Mouse (Mus musculus) brown adipose tissue, adult 24 weeks (tissue): ENCODE measurements at regions not wholly inside any gene's neighbourhood (a gene's known extent, or its start where the extent isn't known, plus 50 kb on each side); places are given as distances from the start of the nearest gene placed in this dataset.
"Not testable (repeated sequence)": the region's sequence is repeated elsewhere in the genome, so short reads cannot be mapped to it uniquely, and the experiment has no call there.

Experiments used
- H3K27ac ChIP-seq: fragments of 200-500 bp; replicated peaks from 2 replicates; pipeline ENCODE4 v1.5.1; 2012; ENCODE audit warnings: low read depth, mild to moderate bottlenecking, low read length
- H3K4me1 ChIP-seq: fragments of 200-500 bp; 2 replicates; pipeline ENCODE4 v1.6.1; 2012; ENCODE audit warnings: low read length, mixed read lengths; ENCODE audit not compliant: control insufficient read depth, insufficient read depth, insufficient read length
- H3K4me3 ChIP-seq: fragments of 200-500 bp; 2 replicates; pipeline ENCODE4 v1.5.1; 2012; ENCODE audit warnings: low read depth, mild to moderate bottlenecking, low read length, moderate library complexity; ENCODE audit not compliant: insufficient read depth

DNA sequence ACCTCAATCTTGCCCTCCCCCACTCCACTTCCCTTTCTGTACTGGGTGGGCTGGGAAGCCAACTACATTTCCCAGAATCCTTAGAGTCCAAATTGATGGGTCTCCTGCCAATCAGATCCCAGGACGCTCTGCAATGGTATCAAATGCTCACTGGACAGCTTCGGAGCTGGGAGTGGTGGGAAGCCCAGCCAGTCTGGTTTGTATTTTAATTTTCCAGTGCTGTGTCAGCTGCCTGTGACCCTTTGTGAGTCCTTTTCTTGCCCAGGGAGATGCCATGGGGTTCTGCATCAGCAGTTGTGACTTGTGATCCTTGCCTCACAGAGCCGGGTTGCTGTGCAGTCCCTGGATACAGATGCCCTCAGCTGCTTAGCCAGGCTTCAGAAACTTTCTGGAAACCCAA lies 100.6 kb upstream of the Lemd2 start:
- no peak overlapping the region for H3K4me3 ChIP-seq
- no peaks in the 10 kb centered on the region for H3K4me1 ChIP-seq
- no peak overlapping the region for H3K27ac ChIP-seq

DNA sequence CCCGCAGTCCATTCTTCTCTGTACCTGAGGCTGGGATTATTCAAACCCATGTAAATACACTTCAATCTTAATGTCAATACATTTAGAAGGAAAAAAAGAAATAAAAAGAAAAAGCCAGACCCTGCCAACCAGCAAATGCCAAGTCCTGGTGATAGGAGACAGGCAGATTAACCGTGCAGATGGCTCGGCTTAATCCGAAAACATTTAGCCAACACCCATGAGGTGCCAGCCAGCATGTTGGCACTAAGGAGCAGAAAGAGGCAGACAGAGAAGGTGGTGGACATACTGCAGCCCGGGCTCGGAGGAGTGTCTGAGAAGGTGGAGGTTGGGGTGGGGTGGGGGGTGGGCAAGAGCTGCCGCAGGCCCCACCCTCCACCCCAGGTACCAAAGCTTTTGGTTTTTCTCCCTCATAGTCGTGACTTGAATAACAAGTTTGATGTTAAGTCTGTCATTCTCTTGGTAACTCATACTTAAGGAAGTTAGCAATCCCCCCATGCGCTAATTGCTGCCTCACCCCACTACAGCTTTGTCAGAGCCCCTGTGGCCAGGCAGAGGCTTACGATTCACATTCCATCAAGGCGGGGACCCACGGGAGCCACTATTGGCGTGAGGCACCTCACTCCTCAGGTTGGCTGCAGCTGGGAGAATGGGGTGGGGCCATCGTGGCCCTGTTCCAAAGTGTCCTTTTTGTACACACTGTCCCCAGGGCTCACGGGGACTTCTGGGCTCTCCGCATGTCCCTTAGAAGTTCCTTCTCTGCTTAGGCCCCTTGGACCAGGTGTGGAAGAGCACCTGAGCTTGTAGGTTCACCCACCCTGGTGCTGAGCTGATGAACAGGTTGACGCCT lies 99.6 kb upstream of the Lemd2 start:
- Histone ChIP-seq H3K4me3 (no peak overlapping the region), H3K27ac (no peak overlapping the region), H3K4me1 (no peaks in the 10 kb centered on the region)

DNA sequence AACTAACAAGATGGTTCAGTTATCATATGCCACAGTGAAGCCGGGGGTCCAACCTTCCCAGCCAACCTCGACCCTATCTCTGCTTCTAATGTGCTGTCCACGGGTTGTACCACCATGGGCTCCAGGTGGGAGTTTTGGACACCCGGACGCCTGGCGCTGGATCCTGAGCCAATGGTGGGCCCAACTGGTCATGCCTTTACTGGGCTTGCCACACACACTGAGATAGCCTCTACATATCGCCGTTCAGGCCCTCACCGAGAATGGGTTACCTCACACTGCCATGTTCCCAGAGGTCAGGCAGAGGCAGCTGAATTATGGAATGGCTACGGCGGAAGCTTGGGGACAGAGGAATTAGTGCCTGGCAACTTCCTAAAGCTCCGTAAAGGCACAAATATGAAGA lies 98.8 kb upstream of the Lemd2 start:
- no peaks in the 10 kb centered on the region for H3K4me1 ChIP-seq
- no peak overlapping the region for H3K4me3 ChIP-seq
- no peak overlapping the region for H3K27ac ChIP-seq

DNA sequence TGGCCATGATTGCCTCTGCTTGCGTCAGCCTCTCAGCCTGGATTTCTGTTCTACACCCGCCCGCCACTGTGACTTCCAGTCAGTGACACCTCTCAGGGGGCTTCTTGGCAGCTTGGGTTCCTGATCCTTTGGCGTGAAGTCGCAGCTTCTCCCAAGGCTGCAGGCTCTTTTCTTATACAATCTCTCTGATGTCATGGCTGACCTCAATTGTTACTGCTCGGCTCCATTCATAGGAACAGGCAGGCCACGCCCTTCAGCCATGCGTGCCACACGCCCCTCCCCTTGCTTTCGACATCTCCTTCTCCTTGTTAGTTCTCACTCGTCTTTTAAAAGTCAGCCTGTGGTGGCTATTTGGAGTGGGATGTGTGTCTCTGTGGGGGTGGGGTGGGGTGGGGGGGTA lies 97.1 kb upstream of the Lemd2 start:
- H3K27ac ChIP-seq, result no peak overlapping the region
- no peak overlapping the region for H3K4me3 ChIP-seq
- H3K4me1 ChIP-seq, result no peaks in the 10 kb centered on the region

DNA sequence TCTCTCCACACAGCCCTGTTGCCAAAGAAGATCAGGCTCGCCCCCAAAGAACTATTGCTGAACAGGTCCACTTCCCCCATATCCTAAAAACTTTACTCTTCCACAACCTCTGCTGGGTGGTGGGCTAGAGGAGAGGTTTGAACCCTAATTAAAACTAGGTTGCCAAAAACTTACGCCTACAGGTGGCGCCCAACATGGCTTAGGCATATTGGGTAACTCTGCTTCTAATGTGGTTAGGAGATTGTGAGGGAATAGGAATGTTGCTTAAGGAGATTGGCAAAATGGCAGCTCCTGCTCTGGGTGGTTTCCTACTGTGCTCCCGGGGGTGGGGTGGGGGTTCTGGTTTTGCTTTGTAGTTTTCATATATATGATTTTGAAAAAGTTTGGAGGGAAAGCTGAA lies 95.0 kb upstream of the Lemd2 start:
- H3K4me3 ChIP-seq, result no peak overlapping the region
- no peaks in the 10 kb centered on the region for H3K4me1 ChIP-seq
- no peak overlapping the region for H3K27ac ChIP-seq

DNA sequence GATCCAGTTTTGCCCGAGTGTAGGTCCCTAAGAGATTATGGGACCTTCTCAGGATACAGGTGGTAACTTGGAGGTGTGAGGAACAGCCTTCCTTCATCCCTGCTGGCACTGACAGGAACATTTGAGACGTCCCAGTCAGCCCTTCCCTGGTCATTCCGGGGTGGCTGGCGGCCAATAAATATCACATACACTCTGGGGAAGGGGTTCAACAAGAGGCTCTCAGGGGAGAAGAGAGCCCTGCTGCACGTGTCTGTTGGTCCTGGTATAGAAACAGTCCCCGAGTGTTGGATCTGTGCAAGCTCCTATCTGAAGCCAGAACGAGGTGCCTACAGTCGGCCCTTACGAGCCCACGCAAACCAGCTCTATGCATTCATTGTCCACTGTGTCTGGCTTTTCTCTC lies 94.1 kb upstream of the Lemd2 start:
- Histone ChIP-seq H3K27ac (no peak overlapping the region), H3K4me3 (no peak overlapping the region), H3K4me1 (no peaks in the 10 kb centered on the region)

DNA sequence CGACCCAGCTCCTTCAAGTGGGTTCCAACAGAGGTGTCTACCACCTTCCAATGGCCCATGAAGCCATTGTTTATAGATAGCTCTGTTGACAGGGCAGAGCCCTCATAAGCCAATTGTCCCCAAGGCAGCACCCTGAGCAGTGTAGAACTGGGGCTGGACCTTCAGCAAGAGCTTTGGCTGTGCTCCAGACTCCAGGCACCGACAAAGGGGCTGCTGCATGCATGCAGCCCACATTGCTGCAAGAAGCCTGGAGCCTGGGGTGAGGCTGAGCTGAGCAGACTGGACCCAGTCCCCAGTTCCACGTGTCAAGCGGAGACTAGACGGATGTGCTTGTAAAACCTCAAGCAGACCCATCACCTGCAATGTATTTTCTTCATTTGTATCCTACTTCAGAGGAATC lies 91.9 kb upstream of the Lemd2 start:
- H3K27ac ChIP-seq, result no peak overlapping the region
- H3K4me3 ChIP-seq, result no peak overlapping the region
- no peaks in the 10 kb centered on the region for H3K4me1 ChIP-seq

DNA sequence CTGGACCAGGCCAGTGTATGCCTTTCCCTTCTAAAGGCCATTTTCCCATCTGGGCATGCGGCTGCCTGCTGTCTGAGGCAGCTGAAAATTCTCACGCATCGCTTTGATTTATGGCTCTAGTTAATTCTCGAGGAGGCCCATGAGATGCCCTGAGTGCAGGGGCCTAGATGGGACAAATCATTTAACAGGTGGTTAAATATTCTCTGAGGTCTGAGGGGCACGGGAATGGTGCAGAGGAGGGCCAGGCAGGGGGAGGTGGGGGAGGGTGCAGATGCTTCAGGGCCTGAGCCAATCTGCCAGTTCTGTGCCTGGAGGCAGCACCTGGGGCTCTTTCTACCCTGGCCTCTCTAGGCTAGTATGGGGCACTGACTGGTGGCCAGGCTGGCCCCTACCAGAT lies 89.9 kb upstream of the Lemd2 start:
- Histone ChIP-seq H3K4me1 (no peaks in the 10 kb centered on the region), H3K27ac (no peak overlapping the region)

DNA sequence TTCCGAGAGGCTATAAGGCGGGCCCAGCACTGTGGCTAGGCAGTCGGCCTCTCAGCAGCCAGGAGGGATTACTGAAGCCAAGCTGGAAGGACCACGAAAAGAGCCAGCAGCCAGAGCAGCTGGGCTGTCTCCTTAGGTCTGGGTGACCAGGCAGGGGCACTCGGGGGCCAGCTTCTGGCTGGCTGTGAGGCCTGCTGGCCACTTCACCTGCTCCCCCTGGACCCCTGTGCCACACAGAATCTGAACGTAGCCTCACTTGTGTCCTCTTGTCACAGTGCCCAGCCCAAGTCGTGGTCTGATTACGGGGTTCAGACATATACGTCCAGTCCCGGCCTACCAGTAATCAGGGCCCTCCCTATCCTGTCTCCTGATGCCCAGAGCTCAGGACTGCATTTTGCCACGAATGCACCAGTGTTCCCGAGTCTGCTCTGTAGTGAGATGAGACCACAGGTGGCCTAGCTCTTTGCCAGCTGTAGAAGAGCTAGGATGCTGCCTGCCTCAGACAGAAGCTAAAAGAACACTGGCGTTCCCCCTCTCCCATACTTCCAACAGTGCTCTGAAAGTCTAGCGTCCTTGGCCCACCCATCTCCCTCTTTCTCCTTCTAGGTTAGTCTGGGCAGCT lies 89.4 kb upstream of the Lemd2 start:
- H3K27ac ChIP-seq, result no peak overlapping the region
- no peak overlapping the region for H3K4me3 ChIP-seq
- H3K4me1 ChIP-seq, result no peaks in the 10 kb centered on the region

More for the DNA sequence above, 89.9 kb upstream of the Lemd2 start:
- H3K4me3 ChIP-seq, result no peak overlapping the region

DNA sequence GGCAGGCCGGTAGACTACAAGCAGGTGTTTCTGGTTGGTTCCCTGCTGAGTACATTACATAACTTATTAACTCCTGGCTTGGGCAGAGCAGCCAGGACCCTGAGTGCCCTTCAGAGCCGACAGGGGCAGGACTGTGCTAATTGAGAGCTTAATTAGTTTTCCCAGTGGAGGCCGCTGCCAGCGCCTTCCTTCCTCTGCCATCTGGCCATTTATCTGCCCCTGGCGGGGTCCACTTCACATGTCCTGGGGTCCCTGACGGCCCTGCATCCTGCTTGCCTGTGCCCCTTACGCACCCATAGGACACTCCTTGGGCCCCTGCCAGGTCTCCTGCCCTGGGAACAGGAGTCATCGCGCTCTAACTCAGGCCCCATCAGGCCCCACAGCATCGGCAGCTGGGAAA lies 87.4 kb upstream of the Lemd2 start:
- no peaks in the 10 kb centered on the region for H3K4me1 ChIP-seq
- no peak overlapping the region for H3K4me3 ChIP-seq
- H3K27ac ChIP-seq, result no peak overlapping the region

DNA sequence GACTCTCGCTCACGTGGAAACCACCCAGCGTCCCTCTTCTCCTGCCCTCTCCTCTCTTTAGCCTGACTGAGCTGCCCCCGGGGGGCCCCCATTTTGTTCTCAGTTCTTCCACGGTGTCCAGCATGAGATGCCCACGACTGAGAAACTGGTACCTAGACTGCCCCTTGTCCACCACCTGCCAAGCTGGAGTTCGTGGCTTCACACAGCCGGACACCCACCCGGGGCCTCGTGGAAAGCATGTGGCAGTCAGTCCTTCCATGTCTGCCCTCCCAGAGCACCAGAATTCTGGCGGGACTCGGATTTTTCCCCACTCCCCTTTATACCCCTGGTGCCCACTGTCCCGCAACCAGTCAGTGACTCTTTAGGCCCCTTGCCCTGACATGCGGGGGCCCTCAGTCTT lies 86.9 kb upstream of the Lemd2 start:
- H3K4me1 ChIP-seq, result no peaks in the 10 kb centered on the region
- no peak overlapping the region for H3K4me3 ChIP-seq
- H3K27ac ChIP-seq, result no peak overlapping the region

DNA sequence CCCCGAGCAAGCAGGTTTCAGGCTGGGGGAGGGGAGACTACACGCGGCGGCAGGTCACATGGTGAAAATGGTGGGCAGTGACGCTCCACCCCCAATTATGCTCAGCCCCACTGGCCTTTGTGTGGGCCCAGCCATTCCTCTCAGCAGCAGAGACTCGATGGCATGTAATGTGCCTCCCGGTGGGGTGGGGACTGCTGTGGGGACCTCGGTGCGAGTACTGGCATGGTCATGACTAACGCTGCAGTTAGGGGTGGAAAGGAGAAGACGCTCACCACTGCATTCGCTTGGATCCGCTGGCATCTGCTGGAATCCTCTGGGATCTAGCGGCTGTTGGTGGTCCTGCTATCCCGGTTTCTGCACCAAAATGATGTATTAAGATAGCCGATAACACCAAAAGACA lies 86.0 kb upstream of the Lemd2 start:
- Histone ChIP-seq H3K27ac (no peak overlapping the region), H3K4me1 (no peaks in the 10 kb centered on the region), H3K4me3 (no peak overlapping the region)

DNA sequence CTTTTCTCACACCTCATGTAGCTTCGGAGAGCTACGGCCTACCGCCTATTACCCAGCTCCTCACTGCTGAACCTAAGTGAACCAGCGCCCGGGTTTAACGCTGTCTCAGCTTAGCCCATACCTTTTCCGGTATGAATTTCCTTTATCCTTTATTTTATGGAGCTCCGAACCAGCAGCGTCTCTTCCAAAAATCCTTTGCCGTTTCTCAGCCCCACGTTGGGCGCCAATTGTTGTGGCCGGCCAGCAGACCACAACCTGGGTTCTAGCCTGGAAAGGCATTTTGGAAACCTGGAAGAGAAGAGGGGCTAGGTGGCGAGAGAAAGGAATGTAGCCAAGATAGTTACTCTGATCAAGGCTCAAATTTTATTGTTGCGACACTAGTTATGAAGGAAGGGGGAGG lies 85.5 kb upstream of the Lemd2 start:
- not testable (repeated sequence) for H3K27ac ChIP-seq, H3K4me3 ChIP-seq, H3K4me1 ChIP-seq

DNA sequence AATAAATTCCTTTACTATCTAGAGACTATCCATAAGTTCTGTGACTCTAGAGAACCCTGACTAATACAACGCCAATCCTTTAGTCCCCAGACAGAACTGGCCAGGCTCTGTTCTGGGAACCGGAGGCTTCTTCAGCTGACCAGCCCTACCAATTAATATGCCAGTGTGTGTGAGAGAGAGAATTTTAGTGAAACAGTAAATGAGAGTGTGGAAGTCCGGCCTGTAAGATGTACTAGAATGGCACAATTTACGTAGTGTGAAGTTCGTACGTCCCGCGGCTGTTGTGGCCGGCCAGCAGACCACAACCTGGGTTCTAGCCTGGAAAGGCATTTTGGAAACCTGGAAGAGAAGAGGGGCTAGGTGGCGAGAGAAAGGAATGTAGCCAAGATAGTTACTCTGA lies 83.7 kb upstream of the Lemd2 start:
- H3K27ac ChIP-seq, H3K4me1 ChIP-seq, H3K4me3 ChIP-seq: not testable (repeated sequence)

DNA sequence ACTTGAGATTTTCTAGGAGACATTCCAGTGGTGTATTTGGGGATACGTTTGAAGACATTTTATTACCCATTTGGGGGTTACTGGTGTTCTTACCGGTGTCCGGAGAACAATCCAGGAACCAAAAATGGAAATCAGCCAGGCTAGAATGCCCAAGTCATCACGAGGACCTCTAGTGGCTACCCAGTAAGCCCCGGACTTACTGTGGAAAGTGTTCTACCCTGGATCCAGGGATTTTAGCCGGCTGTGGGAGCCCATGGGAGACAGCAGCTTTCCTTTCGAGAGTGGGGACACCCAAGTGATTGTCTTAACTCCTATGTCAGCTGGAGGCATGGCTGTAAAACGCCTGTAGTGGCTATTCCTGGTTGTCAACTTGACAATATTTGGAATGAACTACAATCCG lies 77.0 kb upstream of the Lemd2 start:
- Histone ChIP-seq H3K4me1 (no peaks in the 10 kb centered on the region), H3K27ac (no peak overlapping the region), H3K4me3 (no peak overlapping the region)
